Mouse (Mus musculus) spleen, postnatal 0 days (tissue): ENCODE data around the gene Gm14147. TPM values are rescaled to one million over a fixed set of nuclear protein-coding genes. Genes with fewer than 3 reads are reported as not detected.

Experiments used
- polyA plus RNA-seq: library from polyadenylated mRNA; unstranded; fragments of >200 nt; fragmentation: Nextera tagmentation; extraction: Ambion mirVana; gene quantifications from 2 replicates; pipeline ENCODE4 v1.2.1, GENCODE M21; 2015

The Gm14147 gene
- polyA plus RNA-seq = not detected in 2 replicates

GRCm38 (mm10) chr2:151097945-151098344, at the start of gene Gm14147:
TSS of gene Gm14147 (plus strand) at chr2:151098245.

GRCm38 (mm10) chr2:151092250-151092649, 5.8 kb upstream of the Gm14147 start, which contains the start of gene Gm14151:
TSS of gene Gm14151 (minus strand) at chr2:151092350.

Other genes starting within 250 kb of the Gm14147 start
- 24.5 and 32.5 TPM in 2 replicates for gene Abhd12, start 193.5 kb upstream of the Gm14147 start, polyA plus RNA-seq
- 50.1 and 50.5 TPM in 2 replicates for gene Gins1, start 192.8 kb upstream of the Gm14147 start, polyA plus RNA-seq
- 9.3 and 9.9 TPM in 2 replicates for gene Ninl, start 58.9 kb upstream of the Gm14147 start, polyA plus RNA-seq
- 83.4 and 97.4 TPM in 2 replicates for gene Nanp, start 58.8 kb upstream of the Gm14147 start, polyA plus RNA-seq
- gene Gm14151, start 5.9 kb upstream of the Gm14147 start, polyA plus RNA-seq = not detected in 2 replicates